In genomic region chr12:75817959-75818452, GRCm38 (mm10) we compare ENCODE assay signal across 1 mouse cellular context.
TF ChIP-seq lines count a peak whose summit lies in the region.

TSS of gene Syne2 (plus strand) at chr12:75818134.

TF ChIP-seq in CH12.LX, 34 proteins besides CTCF, POLR2A, EP300 and RAD21 (continued from another document):
- no peak for TF ChIP-seq TBP (conservative IDR thresholded peaks at IDR 0.05; ENCODE audit: low read depth, low read length)
- no peak for TF ChIP-seq MAZ (IDR thresholded peaks at IDR 0.05; ENCODE audit: low read depth, low read length)
- TF ChIP-seq KAT2A (IDR thresholded peaks at IDR 0.05; ENCODE audit: insufficient replicate concordance, low read length), result no peak
- TF ChIP-seq CHD1 (IDR thresholded peaks at IDR 0.05; ENCODE audit: low read depth, low read length), result no peak
- no peak for TF ChIP-seq MYC (IDR thresholded peaks at IDR 0.05; ENCODE audit: low read depth, low read length)
